Mouse (Mus musculus) thymus, adult 2 months (tissue): ENCODE data around the gene Rmdn2.

Experiments
- CTCF ChIP-seq: fragments of 200-500 bp; IDR thresholded peaks from 2 replicates; pipeline ENCODE4 v1.5.1; 2012; ENCODE audit warnings: mild to moderate bottlenecking, control low read depth, low read length, moderate library complexity, borderline replicate concordance; ENCODE audit not compliant: control insufficient read depth, poor library complexity, insufficient read depth; ENCODE audit errors: extremely low read depth
- POLR2A ChIP-seq: fragments of 200-500 bp; IDR thresholded peaks from 2 replicates; pipeline ENCODE4 v1.6.1; 2012; ENCODE audit warnings: mild to moderate bottlenecking, low read length, control low read depth, moderate library complexity; ENCODE audit not compliant: control insufficient read depth, poor library complexity, insufficient read depth; ENCODE audit errors: extremely low read depth

- TF ChIP-seq CTCF (no peak), POLR2A (no peak)
These were observed 10.4 kb downstream of the Rmdn2 start for GRCm38 (mm10) chr17:79622050-79622449.
